Mouse (Mus musculus) thymus, postnatal 25 days (tissue): ENCODE data around the gene Tubg2.
"Not testable (repeated sequence)": the region's sequence is repeated elsewhere in the genome, so short reads cannot be mapped to it uniquely, and the experiment has no call there.

Experiments
- DNase-seq: peaks from one replicate; pipeline ENCODE4 v3.0.0; 2022

Tubg2 gene

DNA sequence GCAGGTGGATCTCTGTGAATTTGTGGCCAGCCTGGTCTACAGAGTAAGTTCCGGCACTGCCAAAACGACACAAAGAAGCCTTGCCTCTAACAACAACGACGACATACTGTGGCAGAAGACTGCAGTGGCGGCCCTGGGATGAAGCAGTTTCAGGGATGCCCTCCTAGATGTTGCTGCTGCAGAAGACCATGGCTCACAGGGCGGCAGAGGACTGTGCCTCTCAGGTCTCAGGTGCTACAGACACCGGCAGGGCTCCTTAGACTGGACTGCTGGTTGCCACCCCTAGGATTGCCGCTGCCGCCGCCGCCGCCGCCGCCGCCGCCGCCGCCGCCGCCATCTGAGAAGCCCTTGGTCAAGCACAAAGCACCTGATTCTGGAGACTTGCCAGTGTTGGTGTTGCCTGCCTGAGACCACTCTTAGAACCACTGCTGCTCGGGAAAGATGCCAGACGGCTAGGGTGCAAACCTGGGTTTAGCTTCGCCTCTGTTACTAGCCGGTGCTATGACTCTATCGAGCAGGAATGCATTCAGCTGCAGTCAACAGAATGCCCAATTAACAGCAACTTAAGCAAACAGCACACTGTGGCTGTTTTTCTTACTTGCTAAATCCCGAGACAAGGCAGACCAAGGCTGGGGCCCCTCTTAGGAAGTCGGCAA lies 15.4 kb upstream of the Tubg2 start:
- no peak for DNase-seq

DNA sequence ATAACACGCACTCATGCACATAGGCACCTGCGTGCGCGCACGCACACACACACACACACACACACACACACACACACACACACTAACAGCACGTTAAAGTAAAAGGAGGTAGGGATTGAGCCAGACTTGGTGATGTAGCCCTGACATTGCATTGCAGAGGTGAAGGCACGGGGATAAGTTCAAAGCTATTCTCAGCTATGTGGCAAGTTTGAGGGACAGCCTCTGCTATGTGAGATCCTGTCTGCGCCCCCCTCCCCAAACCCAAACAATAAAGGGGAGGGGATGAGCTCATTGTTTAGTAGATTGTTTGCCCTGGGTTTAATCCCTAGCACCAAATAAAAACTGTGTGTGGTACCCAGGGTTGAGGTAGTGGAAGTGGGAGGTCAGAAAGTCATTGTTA lies 14.6 kb upstream of the Tubg2 start:
- DNase-seq: no peak

DNA sequence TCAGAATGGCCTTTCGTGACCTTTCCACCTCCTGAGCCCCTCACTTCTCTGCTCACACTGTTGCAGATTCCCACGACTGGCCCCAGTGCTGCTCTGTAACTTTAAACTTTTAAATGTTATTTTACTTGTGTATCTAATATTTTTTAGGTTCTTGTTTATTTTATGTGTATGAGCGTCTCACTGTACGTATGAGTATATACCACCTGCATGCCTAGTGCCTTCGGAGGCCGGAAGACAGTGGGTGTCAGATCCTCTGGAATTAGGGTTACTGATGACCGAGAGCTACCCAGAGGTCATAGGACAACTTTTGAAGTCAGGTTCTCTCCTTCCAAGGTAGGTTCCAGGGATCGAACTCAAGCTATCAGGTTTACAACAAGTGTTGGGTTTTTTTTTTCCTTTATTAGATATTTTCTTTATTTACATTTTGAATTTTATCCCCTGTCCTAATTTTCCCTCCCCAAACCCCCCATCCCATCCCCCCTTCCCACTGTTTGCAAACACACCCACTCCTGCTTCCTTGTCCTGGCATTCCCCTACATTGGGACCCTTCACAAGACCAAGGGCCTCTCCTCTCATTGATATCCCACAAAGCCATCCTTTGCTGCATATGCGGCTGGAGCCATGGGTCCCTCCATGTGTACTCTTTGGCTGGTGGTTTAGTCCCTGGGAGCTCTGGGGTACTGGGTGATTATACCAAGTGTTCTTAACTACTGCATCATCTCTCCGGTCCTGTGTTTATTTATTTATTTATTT lies 13.3 kb upstream of the Tubg2 start:
- DNase-seq: no peak

DNA sequence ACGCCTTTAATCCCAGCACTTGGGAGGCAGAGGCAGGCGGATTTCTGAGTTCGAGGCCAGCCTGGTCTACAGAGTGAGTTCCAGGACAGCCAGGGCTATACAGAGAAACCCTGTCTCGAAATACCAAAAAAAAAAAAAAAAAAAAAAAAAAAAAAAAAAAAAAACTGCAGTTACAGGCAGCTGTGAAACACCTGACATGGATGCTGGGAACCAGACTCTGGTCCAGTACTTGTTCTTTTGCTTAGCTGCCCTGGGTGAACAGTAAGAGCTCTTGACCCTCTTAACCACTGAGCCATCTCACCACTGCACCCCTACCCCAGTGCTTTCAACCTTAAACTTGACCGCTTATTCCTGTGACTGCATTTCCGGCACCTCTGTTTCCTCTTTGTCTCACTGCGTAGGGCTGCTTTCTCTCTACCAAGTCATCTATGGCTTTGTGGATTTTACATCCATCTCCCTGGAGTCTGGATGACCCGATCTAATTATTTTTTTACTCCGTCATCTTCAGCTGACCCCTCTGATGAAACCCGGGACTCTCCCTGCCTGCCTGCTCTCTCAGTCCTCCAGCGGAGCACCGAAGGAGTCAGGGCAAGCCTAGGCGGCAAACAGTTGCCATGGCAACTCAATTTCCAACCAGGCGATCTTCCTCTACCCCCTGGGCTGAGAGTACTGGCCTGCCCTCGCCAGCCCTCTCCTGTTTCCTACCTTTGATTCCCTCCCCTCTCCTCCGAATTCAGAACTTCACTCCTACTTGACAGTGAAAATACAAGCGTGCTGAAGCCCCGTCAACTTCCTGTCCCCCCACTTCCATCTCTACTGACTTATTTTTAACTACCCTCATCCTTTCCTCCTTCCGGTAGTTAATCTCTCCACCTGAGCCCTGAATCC lies 12.1 kb upstream of the Tubg2 start:
- DNase-seq: peak; percentile 74

DNA sequence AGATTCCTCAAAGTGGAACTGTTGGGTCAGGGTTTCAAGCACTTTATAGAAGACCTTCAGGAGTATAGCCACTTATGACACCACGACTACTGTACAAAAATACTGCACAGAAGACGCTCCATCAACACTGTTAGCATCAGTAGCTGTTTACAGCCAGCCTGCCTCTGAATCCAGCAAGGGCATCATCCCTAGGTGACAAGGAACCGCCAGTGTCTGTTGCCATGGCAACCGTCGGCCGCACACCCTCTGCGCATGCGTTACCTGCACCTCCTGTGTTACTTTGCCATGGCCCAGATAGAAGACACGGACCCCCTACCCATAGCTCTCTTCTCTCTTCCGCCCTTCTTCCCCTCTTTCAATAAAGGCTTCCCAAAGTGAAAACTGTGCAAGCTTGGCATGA lies 9.3 kb upstream of the Tubg2 start:
- no peak for DNase-seq

DNA sequence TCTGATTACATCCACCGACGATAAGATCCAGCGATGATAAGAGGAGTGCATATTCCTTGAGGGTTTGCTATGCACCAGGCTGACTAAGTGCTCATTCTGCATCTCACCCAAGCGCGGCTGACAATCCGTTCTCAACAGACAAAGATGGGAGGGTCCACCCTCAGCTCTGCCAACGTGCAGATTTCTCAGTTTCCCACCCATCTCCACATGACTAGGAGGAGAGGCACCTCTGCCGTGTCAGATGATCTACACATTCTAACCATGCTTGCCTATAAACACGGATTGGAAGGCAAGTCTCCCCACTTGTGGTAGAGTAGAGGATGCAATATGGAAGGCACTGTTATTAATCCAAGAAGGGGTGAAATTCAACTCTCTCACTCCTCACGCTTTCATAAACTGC lies 7.0 kb upstream of the Tubg2 start:
- DNase-seq: no peak

DNA sequence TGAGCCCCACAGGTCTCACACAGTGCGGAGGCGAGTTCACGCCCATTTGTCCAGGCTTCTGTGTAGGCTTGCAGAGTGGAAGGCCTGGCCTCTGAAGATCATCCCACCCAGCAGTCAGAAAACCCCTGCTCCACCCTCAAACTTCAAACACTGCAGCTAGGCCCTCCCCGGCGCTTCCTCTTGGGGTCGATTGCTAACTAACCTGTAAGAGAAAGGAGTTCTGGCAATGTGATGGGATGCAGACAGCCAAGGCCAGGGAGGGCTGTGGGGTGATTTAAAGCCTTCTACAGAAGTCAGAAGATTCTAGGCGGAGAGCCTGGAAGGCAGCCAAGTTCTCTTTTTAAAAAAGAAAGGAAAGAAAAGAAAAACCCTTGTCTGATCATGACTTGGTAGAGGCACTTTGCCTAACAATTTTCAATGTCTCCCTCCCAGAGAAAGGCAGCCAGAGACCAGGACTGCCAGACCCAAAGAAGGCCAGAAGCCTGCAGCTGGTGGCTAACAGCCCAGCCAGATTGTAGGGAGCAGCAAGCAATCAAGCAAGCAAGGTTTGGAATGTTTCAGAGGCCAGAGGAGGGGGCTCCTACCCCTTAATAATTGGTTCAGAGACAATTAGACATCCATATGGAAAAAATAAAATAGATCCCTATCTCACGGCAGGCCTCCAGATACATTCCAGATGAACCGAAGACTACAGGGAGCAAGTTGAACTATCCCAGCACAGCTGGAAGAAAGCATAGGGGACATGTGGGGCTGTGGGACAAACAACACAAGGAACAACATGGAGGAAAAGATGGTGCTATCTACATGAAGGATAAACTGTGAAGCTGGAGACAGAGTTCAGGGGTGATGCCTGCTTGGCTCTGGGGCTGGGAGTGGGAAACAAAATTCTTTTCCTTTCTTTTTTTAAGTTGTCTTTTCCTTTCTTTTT lies 6.3 kb upstream of the Tubg2 start:
- DNase-seq: no peak

DNA sequence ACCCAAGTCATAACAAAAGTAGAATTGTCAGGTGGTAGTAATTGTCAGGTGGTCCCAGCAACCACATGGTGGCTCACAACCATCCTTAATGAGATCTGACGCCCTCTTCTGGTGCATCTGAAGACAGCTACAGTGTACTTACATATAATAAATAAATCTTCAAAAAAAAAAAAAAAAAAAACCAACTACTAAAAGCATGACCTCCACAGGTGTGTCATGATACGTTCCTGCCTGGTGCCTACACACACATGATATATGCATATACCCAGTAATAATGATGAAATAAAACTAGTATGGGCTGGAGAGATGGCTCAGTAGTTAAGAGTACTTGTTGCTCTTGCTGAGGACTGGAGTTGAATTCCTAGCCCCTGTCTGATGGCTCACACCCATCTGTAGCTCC lies 4.6 kb upstream of the Tubg2 start:
- no peak for DNase-seq

DNA sequence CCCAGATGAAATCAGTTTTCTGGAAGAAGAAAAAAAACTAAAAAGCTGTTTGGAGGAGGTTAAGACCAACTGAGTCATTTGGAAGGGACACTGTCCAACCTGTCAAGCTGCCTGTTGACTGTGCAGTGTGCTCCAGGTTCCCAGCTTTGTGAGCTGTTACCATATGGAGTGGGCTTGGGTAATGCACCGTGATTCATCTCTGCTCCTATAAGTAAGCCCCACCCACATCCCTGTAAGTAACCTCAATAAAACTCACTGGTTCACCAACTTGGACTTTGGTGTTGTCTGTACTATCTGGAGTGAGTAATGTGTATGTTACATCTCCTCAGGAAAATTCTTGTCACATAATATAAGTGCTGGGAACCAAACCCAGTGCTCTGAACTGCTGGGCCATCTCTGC lies 2.9 kb upstream of the Tubg2 start:
- DNase-seq: no peak

DNA sequence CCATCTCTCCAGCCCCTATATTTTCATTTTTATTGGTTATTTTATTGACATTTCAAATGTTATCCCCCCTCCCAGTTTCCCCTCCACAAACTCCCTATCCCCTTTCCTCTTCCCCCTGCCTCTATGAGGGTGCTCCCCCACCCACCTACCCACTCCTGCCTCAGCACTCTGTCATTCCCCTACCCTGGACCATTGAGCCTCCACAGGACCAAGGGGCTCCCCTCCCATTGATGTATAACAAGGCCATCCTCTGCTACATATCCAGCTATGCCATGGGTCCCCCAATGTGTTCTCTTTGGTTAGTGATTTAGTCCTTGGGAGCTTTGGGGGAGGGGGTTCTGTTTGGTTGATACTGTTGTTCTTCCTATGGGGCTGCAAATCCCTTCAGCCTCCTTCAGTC lies 1.1 kb upstream of the Tubg2 start:
- DNase-seq: no peak

DNA sequence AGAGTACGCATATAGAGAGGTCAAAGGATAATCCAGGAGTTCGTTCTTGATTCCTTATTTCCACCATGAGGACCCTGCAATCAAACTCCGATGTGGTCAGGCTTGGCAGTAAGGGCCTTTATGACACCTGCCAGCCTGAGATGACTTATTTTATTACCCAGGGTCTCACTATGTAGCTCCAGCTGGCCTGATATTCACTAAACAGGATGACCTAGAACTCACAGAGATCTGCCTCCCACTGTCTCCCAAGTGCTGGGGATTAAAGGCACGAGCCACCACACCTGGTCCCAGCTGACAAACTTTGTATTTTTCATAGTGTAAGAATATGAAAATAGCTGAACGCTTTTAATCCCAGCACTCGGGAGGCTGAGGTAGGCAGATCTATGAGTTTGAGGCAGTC lies 556 bp upstream of the Tubg2 start:
- DNase-seq: no peak

DNA sequence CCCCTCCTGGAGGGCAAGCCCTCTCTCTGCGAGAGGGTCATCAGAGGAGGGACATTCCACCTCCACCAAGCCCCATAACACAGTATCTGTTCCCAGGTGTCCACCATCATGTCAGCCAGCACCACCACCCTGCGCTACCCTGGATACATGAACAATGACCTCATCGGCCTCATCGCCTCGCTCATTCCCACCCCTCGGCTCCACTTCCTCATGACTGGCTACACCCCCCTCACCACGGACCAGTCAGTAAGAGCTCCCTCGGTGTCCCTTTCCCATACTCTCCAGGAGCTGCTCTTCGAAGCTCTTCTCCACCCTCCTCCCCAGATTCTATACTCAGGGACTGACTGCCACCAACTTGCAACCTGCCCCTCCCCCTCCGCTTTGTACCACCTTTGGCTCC lies 4.4 kb downstream of the Tubg2 start:
- not testable (repeated sequence) for DNase-seq

DNA sequence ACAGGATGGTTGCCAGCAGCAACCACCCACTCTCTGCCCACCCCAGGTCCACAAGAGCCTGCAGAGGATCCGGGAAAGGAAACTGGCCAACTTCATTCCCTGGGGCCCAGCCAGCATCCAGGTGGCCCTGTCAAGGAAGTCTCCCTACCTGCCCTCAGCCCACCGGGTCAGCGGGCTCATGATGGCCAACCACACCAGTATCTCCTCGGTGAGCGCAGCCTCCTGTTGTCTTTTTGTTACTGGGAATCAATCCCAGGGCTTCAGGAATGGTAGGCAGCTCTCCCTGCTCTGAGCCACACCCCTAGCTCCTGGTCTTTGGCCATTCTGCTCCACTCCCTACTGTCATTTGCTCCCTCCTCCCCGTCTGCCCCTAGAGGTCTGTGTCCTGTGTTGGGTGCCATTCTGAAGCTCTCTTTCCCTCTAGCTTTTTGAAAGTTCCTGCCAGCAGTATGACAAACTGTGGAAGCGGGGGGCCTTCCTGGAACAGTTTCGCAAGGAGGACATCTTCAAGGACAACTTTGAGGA lies 5.3 kb downstream of the Tubg2 start:
- DNase-seq: not testable (repeated sequence)

DNA sequence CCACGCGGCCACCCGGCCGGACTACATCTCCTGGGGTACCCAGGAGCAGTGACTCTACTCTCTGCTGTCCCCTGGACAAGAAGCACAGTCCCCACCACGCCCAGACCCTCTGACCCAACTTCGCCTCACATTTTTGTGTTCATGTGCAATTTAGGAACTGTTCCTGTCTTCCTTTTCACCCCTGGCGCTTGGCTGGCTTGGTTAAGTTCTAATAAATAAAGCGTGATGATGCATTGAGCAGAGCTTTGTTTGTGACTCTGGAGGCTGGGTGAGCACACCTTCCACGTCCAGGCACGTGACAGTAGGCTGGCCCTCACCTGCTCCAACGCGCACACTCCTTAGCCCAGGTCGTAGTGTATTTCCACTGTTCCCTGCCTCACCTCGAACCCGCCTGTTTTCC lies 5.8 kb downstream of the Tubg2 start:
- no peak for DNase-seq

DNA sequence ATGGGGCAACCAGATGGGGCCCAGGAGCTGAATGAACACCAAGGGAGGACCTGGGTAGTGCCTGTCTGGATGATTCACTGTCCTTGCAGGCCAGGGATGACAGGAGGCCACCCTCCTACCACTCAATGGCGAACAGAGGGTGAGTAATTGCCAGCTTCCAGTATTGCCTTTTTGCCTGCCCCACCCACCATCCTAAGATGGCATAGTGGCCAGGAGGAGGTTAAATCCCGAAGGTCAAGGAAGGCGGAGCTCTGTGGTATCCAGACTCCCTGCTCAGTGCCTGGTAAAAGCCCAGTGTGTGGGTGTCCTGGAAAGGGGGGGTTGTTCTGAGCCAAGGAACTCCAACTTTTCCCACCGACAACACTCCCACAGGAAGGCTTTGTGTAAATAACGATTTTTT lies 6.6 kb downstream of the Tubg2 start:
- DNase-seq: no peak

DNA sequence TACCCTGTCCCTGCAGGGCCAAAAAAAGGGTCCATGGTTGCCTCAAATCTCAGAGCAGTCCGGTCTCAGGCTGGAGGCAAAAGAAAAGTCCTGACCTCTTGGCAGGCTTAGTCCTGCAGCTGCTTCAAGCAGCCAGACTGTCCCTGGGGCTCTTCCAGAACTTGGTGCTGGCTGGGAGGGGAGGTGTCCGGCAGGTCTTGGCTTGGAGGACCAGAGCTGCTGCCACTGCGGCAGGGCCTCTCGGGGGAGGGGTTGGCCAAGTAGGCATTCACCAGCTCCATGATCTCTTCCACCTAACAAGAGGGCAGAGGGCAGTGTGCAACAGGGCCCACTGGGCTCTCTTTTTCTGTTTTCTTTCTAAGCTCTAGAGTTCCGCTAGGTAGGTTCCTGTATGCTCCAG lies 7.1 kb downstream of the Tubg2 start:
- no peak for DNase-seq

DNA sequence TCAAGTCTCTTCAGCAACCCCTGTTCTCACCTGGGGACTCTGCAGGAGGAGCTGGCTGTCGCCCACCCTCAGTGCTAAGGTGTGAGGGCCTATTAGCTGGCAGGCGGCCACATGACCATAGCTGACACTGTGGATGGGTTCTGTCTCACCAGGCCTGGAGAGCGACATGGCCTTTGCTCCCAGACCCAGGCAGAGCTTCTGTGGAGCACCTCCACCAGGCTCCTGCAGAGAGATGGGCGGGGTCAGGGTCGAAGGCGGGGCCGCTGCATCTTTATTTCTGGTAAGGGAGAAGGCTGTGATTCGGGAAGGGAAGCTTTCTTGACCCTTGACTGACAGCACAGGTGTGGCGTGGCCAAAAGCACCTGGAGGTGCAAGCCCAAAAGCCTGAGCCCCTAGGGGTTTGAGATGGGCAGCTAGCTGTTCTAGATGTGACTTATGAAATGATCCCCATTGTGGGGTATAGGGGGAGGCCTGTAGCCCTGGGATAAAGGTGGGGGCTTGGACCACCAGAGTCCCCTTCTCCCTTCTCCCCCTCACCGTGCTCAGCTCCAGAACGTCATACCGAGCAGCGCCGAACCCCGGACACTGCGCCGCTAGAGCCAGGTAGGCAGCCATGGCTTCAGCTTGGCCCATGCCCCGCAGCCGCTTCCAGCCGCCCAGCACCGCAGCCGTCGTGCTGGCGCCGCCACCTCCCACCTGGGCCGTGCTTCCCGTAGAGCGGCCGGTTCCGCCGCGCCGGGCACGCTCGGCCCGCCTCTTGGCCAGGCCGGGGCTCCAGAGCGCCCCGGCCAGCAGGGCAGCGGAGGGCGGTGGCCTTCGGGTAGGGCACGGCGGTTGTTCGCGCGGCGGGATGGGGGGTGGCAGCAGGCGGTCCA lies 8.0 kb downstream of the Tubg2 start:
- DNase-seq: no peak

DNA sequence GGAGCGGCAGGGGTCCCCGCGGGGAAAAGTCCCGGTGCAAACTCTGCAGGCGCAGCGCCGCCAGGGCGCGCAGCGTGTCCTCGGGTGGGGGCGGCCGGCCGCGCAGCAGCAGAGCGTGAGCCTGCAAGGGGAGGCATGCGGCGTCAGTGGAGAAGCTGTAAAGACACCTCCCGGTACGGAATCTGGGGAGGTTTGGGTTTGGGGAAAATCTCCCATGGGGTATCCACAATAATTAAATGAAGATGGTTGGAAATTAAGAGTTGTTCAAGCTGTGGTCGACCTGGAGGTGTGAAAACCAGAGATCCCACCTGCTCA lies 8.6 kb downstream of the Tubg2 start:
- DNase-seq: no peak

DNA sequence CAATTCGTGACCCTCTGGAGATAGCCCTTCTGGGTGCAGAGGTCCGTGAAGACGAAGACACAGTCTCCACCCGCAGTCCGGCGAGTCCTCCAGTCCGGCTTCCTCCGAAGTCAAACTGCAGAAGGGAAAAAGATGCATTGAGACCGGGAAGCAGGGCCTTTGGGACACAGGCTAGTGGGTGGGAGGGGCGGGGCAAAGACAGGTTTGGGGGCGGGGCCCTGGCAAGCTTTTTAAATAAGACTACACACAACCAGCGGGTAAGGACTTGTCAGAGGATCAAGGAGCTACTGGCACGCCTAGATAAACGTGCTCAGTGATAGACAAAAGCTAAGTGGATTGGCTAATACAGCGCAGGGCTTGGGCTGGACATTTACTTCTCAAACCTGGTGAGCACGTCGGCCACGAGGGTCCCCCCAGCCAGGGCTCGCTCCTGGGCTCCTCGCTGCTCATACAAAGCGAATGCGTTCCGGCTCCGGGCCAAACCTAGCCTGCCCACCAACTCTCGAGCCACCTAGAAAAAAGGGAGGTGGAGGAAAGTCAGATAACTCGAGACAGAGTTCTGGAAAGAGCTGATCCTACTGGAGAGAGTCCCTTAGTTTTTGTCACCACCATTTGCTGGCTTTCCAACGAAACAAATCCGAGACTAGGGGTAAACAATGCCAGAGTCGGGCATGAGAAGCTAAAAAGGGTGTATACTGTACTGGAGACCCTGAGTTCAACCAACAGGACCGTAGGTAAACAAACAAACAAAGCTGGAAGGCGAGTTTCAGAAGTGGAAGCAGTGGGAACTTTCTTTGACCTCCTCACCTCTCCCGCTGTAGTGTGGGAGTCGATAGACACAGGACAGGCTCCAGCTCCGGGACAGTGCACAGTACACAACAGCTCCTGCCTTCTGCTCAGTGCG lies 9.2 kb downstream of the Tubg2 start:
- DNase-seq: no peak

DNA sequence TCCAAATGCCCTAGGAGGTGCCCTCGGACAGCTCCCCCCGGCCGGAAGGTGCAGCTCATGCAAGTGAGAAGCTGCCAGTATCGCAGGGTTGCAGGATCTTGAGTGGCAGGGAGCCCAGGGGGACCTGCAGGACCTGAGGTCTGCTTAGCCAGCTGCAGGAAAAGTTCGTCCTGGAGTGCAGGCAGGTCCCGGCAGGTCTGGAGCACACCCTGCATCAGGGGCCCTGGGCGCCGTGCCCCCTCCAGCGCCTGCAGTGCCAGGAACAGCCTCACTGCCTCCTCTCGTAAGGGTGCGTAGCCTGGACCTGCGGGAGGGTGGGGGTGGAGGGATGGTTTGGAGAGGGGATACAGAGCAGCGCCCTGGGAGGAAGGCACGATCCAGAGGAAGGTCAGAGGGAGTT lies 10.7 kb downstream of the Tubg2 start:
- DNase-seq: no peak
